Mouse (Mus musculus): ENCODE data around the gene Tsen54. TPM values are rescaled to one million over a fixed set of nuclear protein-coding genes. Genes with fewer than 3 reads are reported as not detected.
A peak's percentile ranks its signal among the peaks of the same experiment; 100 is the strongest.
"Not testable (repeated sequence)": the region's sequence is repeated elsewhere in the genome, so short reads cannot be mapped to it uniquely, and the experiment has no call there.

Gene Tsen54
- polyA plus RNA-seq, 1 experiment, result 40.8 TPM

DNA sequence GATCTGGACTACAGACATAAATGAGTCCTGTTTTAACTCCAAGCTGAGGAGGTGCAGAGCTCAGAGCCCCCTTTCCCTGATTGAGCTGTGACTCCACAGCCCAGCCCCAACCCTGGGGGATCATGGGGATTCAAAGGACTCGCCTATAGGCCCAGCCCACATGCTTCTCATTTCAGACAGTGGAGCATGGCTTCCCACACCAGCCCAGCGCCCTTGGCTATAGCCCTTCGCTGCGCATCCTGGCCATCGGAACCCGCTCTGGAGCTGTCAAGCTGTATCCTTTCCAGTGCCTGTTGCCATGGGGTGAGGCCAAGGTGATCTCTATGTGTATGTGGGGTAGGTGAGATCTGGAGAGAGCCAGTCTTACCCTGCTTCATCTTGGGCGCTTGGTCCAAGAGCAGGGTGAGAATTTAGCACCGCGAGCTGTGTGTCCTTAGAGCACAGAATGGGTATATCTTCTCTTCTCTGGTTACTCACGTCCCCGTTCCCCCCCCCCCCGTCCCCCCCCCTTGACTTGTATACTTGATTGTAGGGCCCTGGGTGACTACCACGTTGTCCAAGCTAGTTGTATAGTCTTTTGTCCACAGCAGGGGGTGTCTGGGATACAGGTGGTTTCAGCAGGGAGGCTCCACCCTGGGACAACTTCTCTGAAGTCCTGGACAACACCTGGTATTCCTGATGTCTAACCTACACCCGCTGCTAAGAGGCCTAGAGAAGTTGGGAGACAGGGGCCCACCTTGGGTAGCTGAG is 28.8 kb downstream of the Tsen54 start:
- 47% methylated on average over 14 of the region's 14 CpGs for WGBS
- H3K27ac ChIP-seq (ENCODE audit: insufficient read depth, low read depth, low read length), result peak overlapping the region; percentile 41

DNA sequence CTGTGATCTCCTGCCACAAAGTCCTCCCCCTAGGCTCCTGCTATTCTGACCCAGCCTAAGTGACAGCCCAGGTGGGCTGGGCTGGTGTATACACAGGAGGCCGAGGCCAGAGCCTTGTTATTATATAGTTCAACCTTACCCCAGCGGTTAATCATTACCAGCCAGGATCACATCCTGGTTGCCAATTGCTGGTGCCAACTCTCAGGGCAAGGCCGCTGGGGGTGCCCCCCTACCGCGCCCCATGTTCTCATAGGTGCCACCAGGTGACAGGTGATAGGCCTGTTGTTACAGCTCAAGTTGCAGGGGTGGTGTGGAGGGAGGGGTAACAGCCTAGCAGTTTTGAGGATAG is 29.3 kb downstream of the Tsen54 start:
- peaks cover 39% of the 10 kb centered on the region for H3K4me1 ChIP-seq (ENCODE audit: control insufficient read depth, insufficient read depth, insufficient read length, low read length)
- 32% methylated on average over 5 of the region's 5 CpGs for WGBS
- H3K27ac ChIP-seq (ENCODE audit: insufficient read depth, low read depth, low read length), result peak overlapping the region; percentile 43
- no peak overlapping the region for H3K4me3 ChIP-seq (ENCODE audit: low read depth, low read length)
- no peaks in the 10 kb centered on the region for H3K27me3 ChIP-seq (ENCODE audit: control insufficient read depth, insufficient read depth, low read length)
- TF ChIP-seq CTCF (IDR thresholded peaks at IDR 0.05; ENCODE audit: extremely low read depth, insufficient read length, insufficient replicate concordance, low read depth, low read length) (no peak), POLR2A (IDR thresholded peaks at IDR 0.05; ENCODE audit: low read depth, low read length) (no peak)
- peaks cover 50% of the 10 kb centered on the region for H3K36me3 ChIP-seq (ENCODE audit: control insufficient read depth, insufficient read depth, low read length)

More for the DNA sequence above, 28.8 kb downstream of the Tsen54 start:
- Histone ChIP-seq H3K27me3 (ENCODE audit: control insufficient read depth, insufficient read depth, low read length) (no peaks in the 10 kb centered on the region), H3K4me3 (ENCODE audit: low read depth, low read length) (no peak overlapping the region), H3K36me3 (ENCODE audit: control insufficient read depth, insufficient read depth, low read length) (peaks cover 45% of the 10 kb centered on the region), H3K4me1 (ENCODE audit: control insufficient read depth, insufficient read depth, insufficient read length, low read length) (peaks cover 44% of the 10 kb centered on the region)
- TF ChIP-seq POLR2A (IDR thresholded peaks at IDR 0.05; ENCODE audit: low read depth, low read length) (no peak), CTCF (IDR thresholded peaks at IDR 0.05; ENCODE audit: extremely low read depth, insufficient read length, insufficient replicate concordance, low read depth, low read length) (no peak)

DNA sequence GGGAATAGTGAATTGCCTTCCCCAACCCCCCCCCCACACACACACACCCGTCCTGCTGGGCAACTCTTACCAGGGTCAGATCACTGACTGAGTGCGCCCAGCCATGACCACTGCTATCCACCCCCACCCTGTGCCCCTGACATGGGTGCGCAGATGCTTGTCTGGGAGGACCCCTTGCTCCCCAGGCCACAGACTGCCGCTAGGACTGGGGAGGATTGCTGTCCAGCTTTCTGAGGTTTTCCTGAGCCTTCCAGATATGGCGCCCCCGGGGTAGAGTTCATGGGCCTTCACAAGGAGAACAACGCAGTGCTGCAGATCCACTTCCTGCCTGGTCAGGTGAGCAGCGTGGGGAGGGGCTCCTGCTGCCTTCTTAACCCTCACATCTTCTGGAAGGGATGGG is 29.7 kb downstream of the Tsen54 start:
- Histone ChIP-seq H3K36me3 (ENCODE audit: control insufficient read depth, insufficient read depth, low read length) (peaks cover 52% of the 10 kb centered on the region), H3K4me1 (ENCODE audit: control insufficient read depth, insufficient read depth, insufficient read length, low read length) (peaks cover 36% of the 10 kb centered on the region), H3K4me3 (ENCODE audit: low read depth, low read length) (no peak overlapping the region), H3K27me3 (ENCODE audit: control insufficient read depth, insufficient read depth, low read length) (no peaks in the 10 kb centered on the region), H3K27ac (ENCODE audit: insufficient read depth, low read depth, low read length) (peak overlapping the region; percentile 43)
- 31% methylated on average over 8 of the region's 8 CpGs for WGBS
- no peak for TF ChIP-seq CTCF (IDR thresholded peaks at IDR 0.05; ENCODE audit: extremely low read depth, insufficient read length, insufficient replicate concordance, low read depth, low read length)
- TF ChIP-seq POLR2A (IDR thresholded peaks at IDR 0.05; ENCODE audit: low read depth, low read length), result no peak

DNA sequence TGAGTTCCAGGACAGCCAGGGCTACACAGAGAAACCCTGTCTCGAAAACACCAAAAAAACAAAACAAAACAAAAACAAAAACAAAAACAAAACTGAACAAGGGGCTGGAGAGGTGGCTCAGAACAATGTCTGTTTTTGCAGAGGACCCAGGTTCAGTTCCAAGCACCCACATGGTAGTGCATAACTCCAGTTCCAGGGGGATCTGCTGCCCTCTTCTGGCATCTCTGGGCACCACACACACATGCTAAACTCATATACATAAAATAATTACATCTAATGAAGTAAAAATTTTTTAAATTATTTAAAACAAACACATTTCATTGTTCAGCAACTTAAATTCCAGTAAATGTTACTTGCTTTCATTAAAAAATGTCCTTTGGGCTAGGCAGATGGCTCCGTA is 31.3 kb downstream of the Tsen54 start:
- H3K36me3 ChIP-seq (ENCODE audit: control insufficient read depth, insufficient read depth, low read length), result peaks cover 67% of the 10 kb centered on the region
- no peak overlapping the region for H3K4me3 ChIP-seq (ENCODE audit: low read depth, low read length)
- no peak for TF ChIP-seq CTCF (IDR thresholded peaks at IDR 0.05; ENCODE audit: extremely low read depth, insufficient read length, insufficient replicate concordance, low read depth, low read length)
- no peak for TF ChIP-seq POLR2A (IDR thresholded peaks at IDR 0.05; ENCODE audit: low read depth, low read length)
- H3K4me1 ChIP-seq (ENCODE audit: control insufficient read depth, insufficient read depth, insufficient read length, low read length), result peaks cover 24% of the 10 kb centered on the region
- no peak overlapping the region for H3K27ac ChIP-seq (ENCODE audit: insufficient read depth, low read depth, low read length)
- no peaks in the 10 kb centered on the region for H3K27me3 ChIP-seq (ENCODE audit: control insufficient read depth, insufficient read depth, low read length)
- WGBS, result 97% methylated on average over 2 of the region's 2 CpGs

DNA sequence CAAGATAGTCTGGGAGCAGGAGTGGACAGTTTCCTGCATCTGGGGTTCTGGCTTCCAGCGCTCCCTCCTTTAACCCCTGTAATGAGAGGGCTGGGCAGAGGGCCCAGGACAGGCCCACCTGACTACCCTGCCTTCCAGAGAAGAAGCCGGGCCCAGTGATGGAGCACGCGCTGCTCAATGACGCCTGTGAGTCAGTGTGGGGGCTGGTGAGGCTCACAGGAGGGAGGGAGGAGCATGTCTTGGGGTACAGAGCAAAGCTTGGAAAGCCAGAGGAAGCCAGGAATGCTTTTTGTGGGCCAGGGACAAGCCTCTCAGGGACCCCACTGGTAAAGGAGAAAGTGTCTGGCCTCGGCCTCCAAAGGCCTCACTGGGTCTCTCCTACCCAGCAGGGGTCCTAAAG is 40.1 kb downstream of the Tsen54 start:
- 90% methylated on average over 6 of the region's 6 CpGs for WGBS
- TF ChIP-seq CTCF (IDR thresholded peaks at IDR 0.05; ENCODE audit: extremely low read depth, insufficient read length, insufficient replicate concordance, low read depth, low read length), result no peak
- TF ChIP-seq POLR2A (IDR thresholded peaks at IDR 0.05; ENCODE audit: low read depth, low read length), result no peak
- peaks cover 7% of the 10 kb centered on the region; the same call in 1 of the 2 replicates for H3K27me3 ChIP-seq (ENCODE audit: control insufficient read depth, insufficient read depth, low read length)
- no peak overlapping the region for H3K27ac ChIP-seq (ENCODE audit: insufficient read depth, low read depth, low read length)
- peaks cover 10% of the 10 kb centered on the region for H3K4me1 ChIP-seq (ENCODE audit: control insufficient read depth, insufficient read depth, insufficient read length, low read length)
- H3K36me3 ChIP-seq (ENCODE audit: control insufficient read depth, insufficient read depth, low read length), result peaks cover 61% of the 10 kb centered on the region
- no peak overlapping the region for H3K4me3 ChIP-seq (ENCODE audit: low read depth, low read length)

DNA sequence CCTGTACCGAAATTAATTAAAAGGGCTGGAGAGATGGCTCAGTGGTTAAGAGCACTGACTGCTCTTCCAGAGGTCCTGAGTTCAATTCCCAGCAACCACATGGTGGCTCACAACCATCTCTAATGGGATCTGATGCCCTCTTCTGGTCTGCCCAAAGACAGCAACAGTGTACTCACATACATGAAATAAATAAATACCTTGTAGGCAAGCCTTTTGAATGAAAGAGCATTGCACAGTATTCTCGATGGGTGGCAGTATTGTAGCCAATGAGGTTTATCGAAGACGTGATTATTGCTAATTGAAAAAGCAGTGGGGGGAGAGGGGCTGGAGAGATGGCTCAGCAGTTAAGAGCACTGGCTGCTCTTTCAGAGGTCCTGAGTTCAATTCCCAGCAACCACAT is 42.6 kb downstream of the Tsen54 start:
- WGBS, result 84% methylated on average over 4 of the region's 4 CpGs

DNA sequence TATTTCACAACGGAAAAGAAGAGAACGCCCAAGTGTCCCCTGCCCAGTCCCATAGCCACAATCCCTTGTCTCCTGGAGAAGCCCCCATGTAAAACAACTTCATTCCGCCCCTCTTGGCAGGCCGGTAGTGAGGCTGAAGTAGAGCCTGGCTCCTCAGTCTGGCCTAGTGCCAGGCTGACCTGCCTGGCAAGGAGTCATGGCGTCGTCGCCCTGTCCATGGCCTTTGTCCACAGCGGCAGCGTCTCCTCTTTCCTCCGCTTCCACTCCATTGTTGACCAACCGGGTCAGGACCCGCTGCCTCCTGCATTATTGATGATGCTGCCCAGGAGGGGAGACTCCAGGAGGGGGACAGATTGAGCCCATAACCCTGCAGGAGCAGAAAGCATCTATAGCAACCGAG is 43.4 kb downstream of the Tsen54 start:
- Histone ChIP-seq H3K4me1 (ENCODE audit: control insufficient read depth, insufficient read depth, insufficient read length, low read length) (peaks cover 10% of the 10 kb centered on the region), H3K27ac (ENCODE audit: insufficient read depth, low read depth, low read length) (no peak overlapping the region), H3K27me3 (ENCODE audit: control insufficient read depth, insufficient read depth, low read length) (peaks cover 7% of the 10 kb centered on the region), H3K36me3 (ENCODE audit: control insufficient read depth, insufficient read depth, low read length) (peaks cover 31% of the 10 kb centered on the region), H3K4me3 (ENCODE audit: low read depth, low read length) (no peak overlapping the region)
- 58% methylated on average over 13 of the region's 13 CpGs for WGBS
- TF ChIP-seq CTCF (IDR thresholded peaks at IDR 0.05; ENCODE audit: extremely low read depth, insufficient read length, insufficient replicate concordance, low read depth, low read length) (no peak), POLR2A (IDR thresholded peaks at IDR 0.05; ENCODE audit: low read depth, low read length) (no peak)

More for the DNA sequence above, 42.6 kb downstream of the Tsen54 start:
- H3K36me3 ChIP-seq (ENCODE audit: control insufficient read depth, insufficient read depth, low read length), result peaks cover 38% of the 10 kb centered on the region
- H3K27ac ChIP-seq (ENCODE audit: insufficient read depth, low read depth, low read length); H3K4me1 ChIP-seq (ENCODE audit: control insufficient read depth, insufficient read depth, insufficient read length, low read length); H3K27me3 ChIP-seq (ENCODE audit: control insufficient read depth, insufficient read depth, low read length); H3K4me3 ChIP-seq (ENCODE audit: low read depth, low read length): not testable (repeated sequence)

Data from small intestine, adult 2 months (tissue).